Comparison of ENCODE assay signal across 8 mouse cellular contexts in the genomic region with DNA sequence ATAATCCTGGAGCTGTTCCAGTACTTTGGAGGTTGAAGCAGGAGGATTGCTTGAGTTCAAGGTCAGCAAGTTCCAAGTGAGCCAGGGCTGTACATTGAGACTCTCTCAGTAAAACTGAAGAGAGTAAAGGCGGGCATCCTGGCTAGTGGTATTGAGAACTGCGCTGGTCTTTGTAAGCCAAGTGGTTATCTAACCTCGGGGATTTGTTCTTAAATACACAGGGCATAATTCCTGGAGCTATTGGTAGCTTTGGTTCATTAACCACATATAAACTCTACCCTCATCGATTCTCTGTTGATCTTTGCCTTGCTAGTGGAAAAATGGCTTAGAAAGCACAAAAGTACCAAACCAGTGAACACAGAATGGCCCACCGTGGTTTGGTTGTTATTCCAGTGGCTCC. TPM values are rescaled to one million over a fixed set of nuclear protein-coding genes. Genes with fewer than 3 reads are reported as not detected.
DNase-seq lines count a peak whose midpoint lies in the region; ATAC-seq and TF ChIP-seq lines count a peak whose summit lies in the region.

No protein-coding gene starts in this region.

- no peak overlapping the region for H3K27ac ChIP-seq in forebrain, embryonic 14.5 days (ENCODE audit: low read depth, low read length)
- no peak overlapping the region for H3K27ac ChIP-seq in limb, embryonic 12.5 days
- no peak overlapping the region for H3K27ac ChIP-seq in neural tube, embryonic 15.5 days (replicated peaks)

- TF ChIP-seq POLR2A in lung, adult 2 months (IDR thresholded peaks at IDR 0.05; ENCODE audit: borderline replicate concordance, extremely low read depth, low read depth, low read length) = no peak

- 67% methylated on average over 5 of the region's 5 CpGs for WGBS in lung, adult 2 months
- 79% methylated on average over 5 of the region's 5 CpGs for WGBS in forebrain, embryonic 14.5 days
- WGBS in limb, embryonic 12.5 days = 87% methylated on average over 5 of the region's 5 CpGs
- 72% methylated on average over 5 of the region's 5 CpGs for WGBS in neural tube, embryonic 15.5 days

- peak overlapping the region; percentile 80 for H3K4me2 ChIP-seq in forebrain, embryonic 14.5 days (ENCODE audit: low read length)
- H3K4me2 ChIP-seq in limb, embryonic 12.5 days = peak overlapping the region; percentile 96
- peak overlapping the region; percentile 94 for H3K4me2 ChIP-seq in neural tube, embryonic 15.5 days

- H3K36me3 ChIP-seq in forebrain, embryonic 14.5 days (ENCODE audit: control insufficient read depth, insufficient read depth, low read length) = no peaks in the 10 kb centered on the region
- H3K36me3 ChIP-seq in limb, embryonic 12.5 days = peaks cover 3% of the 10 kb centered on the region; the same call in 1 of the 2 replicates
- no peaks in the 10 kb centered on the region for H3K36me3 ChIP-seq in neural tube, embryonic 15.5 days

- ATAC-seq in forebrain, embryonic 14.5 days = no peak
- ATAC-seq in limb, embryonic 12.5 days (ENCODE audit: insufficient number of reproducible peaks, insufficient read depth, low FRiP score, low TSS enrichment, low read depth) = no peak
- ATAC-seq in neural tube, embryonic 15.5 days (ENCODE audit: low FRiP score) = no peak
- ATAC-seq in activated CD4-positive, CD25-positive, alpha-beta regulatory T cell, adult 4 months = no peak

- H3K9ac ChIP-seq in forebrain, embryonic 14.5 days (ENCODE audit: low read length) = no peak overlapping the region; the same call in 1 of the 2 replicates
- no peak overlapping the region for H3K9ac ChIP-seq in limb, embryonic 12.5 days (replicated peaks)
- H3K9ac ChIP-seq in neural tube, embryonic 15.5 days (replicated peaks) = peak overlapping the region; percentile 79; the same call in 1 of the 2 replicates

- TF ChIP-seq CTCF in lung, adult 2 months (IDR thresholded peaks at IDR 0.05; ENCODE audit: insufficient read depth, low read length) = no peak

- peaks cover 19% of the 10 kb centered on the region for H3K4me1 ChIP-seq in lung, adult 2 months (ENCODE audit: control insufficient read depth, insufficient read depth, low read length)
- peaks cover 14% of the 10 kb centered on the region for H3K4me1 ChIP-seq in forebrain, embryonic 14.5 days (ENCODE audit: control insufficient read depth, insufficient read depth, low read length)
- H3K4me1 ChIP-seq in limb, embryonic 12.5 days (replicated peaks) = peaks cover 20% of the 10 kb centered on the region
- peaks cover 34% of the 10 kb centered on the region for H3K4me1 ChIP-seq in neural tube, embryonic 15.5 days

- DNase-seq in lung, adult 2 months = no peak
- no peak for DNase-seq in lung, postnatal 10 days
- no peak for DNase-seq in forebrain, embryonic 14.5 days (ENCODE audit: low spot score)
- no peak for DNase-seq in left cerebral cortex, postnatal 14 days (ENCODE audit: low spot score in 2 of 2)
- no peak for DNase-seq in adrenal gland, postnatal 25 days

- H3K27me3 ChIP-seq in forebrain, embryonic 14.5 days (replicated peaks; ENCODE audit: control insufficient read depth, insufficient read depth, low read length) = no peaks in the 10 kb centered on the region
- H3K27me3 ChIP-seq in limb, embryonic 12.5 days = no peaks in the 10 kb centered on the region
- H3K27me3 ChIP-seq in neural tube, embryonic 15.5 days (replicated peaks) = no peaks in the 10 kb centered on the region

- intact Hi-C loops in left cerebral cortex, postnatal 14 days (cut with DNase I) = no loop called here

- peak overlapping the region; percentile 70 for H3K4me3 ChIP-seq in lung, adult 2 months (replicated peaks; ENCODE audit: extremely low read depth, low read depth, low read length)
- peak overlapping the region; percentile 74 for H3K4me3 ChIP-seq in forebrain, embryonic 14.5 days (ENCODE audit: low read depth, low read length)
- peak overlapping the region; percentile 73 for H3K4me3 ChIP-seq in limb, embryonic 12.5 days (replicated peaks)
- peak overlapping the region; percentile 84 for H3K4me3 ChIP-seq in neural tube, embryonic 15.5 days (replicated peaks)

- no peaks in the 10 kb centered on the region for H3K9me3 ChIP-seq in forebrain, embryonic 14.5 days (replicated peaks; ENCODE audit: control insufficient read depth, low read length)
- H3K9me3 ChIP-seq in limb, embryonic 12.5 days = no peaks in the 10 kb centered on the region
- no peaks in the 10 kb centered on the region for H3K9me3 ChIP-seq in neural tube, embryonic 15.5 days (replicated peaks)

RNA-seq across cellular contexts. Expression of a gene that starts 20.6 kb away (rescaled TPM):
- polyA plus RNA-seq in lung, adult 2 months (2012; rRNA removed) = 487 and 521 TPM in 2 replicates
- 82.1 and 101 TPM in 2 replicates for polyA plus RNA-seq in forebrain, embryonic 14.5 days (2014; fragmentation: Nextera tagmentation; extraction: Ambion mirVana)
- polyA plus RNA-seq in limb, embryonic 12.5 days (2016; fragmentation: Nextera tagmentation; extraction: Ambion mirVana) = 114 and 120 TPM in 2 replicates
- polyA plus RNA-seq in neural tube, embryonic 15.5 days (2015; fragmentation: Nextera tagmentation; extraction: Ambion mirVana) = 91.6 and 92.1 TPM in 2 replicates
- 10 to 100 TPM; 15.7 to 21.9 TPM for polyA plus RNA-seq in activated CD4-positive, CD25-positive, alpha-beta regulatory T cell, adult 4 months (2017; shearing (Covaris generic))
- 10 to 100 TPM; 81.0 to 81.1 TPM for total RNA-seq in left cerebral cortex, postnatal 14 days (2021)
- total RNA-seq in adrenal gland, postnatal 25 days (2021) = 258 and 276 TPM in 2 replicates

RNA-seq across cellular contexts. Expression of a gene that starts 53.8 kb away (rescaled TPM):
- 24.6 and 31.0 TPM in 2 replicates for polyA plus RNA-seq in lung, adult 2 months (2012; rRNA removed)
- polyA plus RNA-seq in forebrain, embryonic 14.5 days (2014; fragmentation: Nextera tagmentation; extraction: Ambion mirVana) = 80.1 and 83.8 TPM in 2 replicates
- polyA plus RNA-seq in limb, embryonic 12.5 days (2016; fragmentation: Nextera tagmentation; extraction: Ambion mirVana) = 47.9 and 52.5 TPM in 2 replicates
- 73.6 and 88.2 TPM in 2 replicates for polyA plus RNA-seq in neural tube, embryonic 15.5 days (2015; fragmentation: Nextera tagmentation; extraction: Ambion mirVana)
- 10 to 100 TPM; 41.4 to 47.0 TPM for polyA plus RNA-seq in activated CD4-positive, CD25-positive, alpha-beta regulatory T cell, adult 4 months (2017; shearing (Covaris generic))
- total RNA-seq in left cerebral cortex, postnatal 14 days (2021) = 10 to 100 TPM; 15.9 to 17.4 TPM
- total RNA-seq in adrenal gland, postnatal 25 days (2021) = 36.7 and 37.8 TPM in 2 replicates

RNA-seq across cellular contexts. Expression of a gene that starts 58.0 kb away (rescaled TPM):
- 39.9 and 50.7 TPM in 2 replicates for polyA plus RNA-seq in lung, adult 2 months (2012; rRNA removed)
- polyA plus RNA-seq in forebrain, embryonic 14.5 days (2014; fragmentation: Nextera tagmentation; extraction: Ambion mirVana) = 67.2 and 68.6 TPM in 2 replicates
- 47.7 and 52.2 TPM in 2 replicates for polyA plus RNA-seq in limb, embryonic 12.5 days (2016; fragmentation: Nextera tagmentation; extraction: Ambion mirVana)
- polyA plus RNA-seq in neural tube, embryonic 15.5 days (2015; fragmentation: Nextera tagmentation; extraction: Ambion mirVana) = 91.1 and 94.6 TPM in 2 replicates
- 10 to 100 TPM; 17.1 to 21.6 TPM for polyA plus RNA-seq in activated CD4-positive, CD25-positive, alpha-beta regulatory T cell, adult 4 months (2017; shearing (Covaris generic))
- total RNA-seq in left cerebral cortex, postnatal 14 days (2021) = 10 to 100 TPM; 84.9 to 87.5 TPM
- total RNA-seq in adrenal gland, postnatal 25 days (2021) = 33.6 and 51.6 TPM in 2 replicates
